Mouse (Mus musculus): ENCODE results near the gene Gnat1. TPM values are rescaled to one million over a fixed set of nuclear protein-coding genes. Genes with fewer than 3 reads are reported as not detected.
A peak's percentile ranks its signal among the peaks of the same experiment; 100 is the strongest.

Gene Gnat1
- polyA plus RNA-seq, 1 experiment from 2014 or later: 1.3 TPM

- no peak overlapping the region for H3K4me3 ChIP-seq (ENCODE audit: low read length)
- WGBS: 21% methylated on average over 4 of the region's 4 CpGs
- no peaks in the 10 kb centered on the region for H3K27me3 ChIP-seq (replicated peaks; ENCODE audit: control insufficient read depth, insufficient read depth, low read length)
- no peaks in the 10 kb centered on the region for H3K36me3 ChIP-seq (ENCODE audit: control insufficient read depth, insufficient read depth, low read length)
- H3K4me2 ChIP-seq (ENCODE audit: low read length): peak overlapping the region; percentile 46
- peak overlapping the region; percentile 52 for H3K9ac ChIP-seq (ENCODE audit: low read depth, low read length)
- ATAC-seq: no peak
- H3K9me3 ChIP-seq (ENCODE audit: control insufficient read depth, low read length): no peaks in the 10 kb centered on the region
- H3K4me1 ChIP-seq (ENCODE audit: control insufficient read depth, insufficient read depth, low read depth, low read length): peaks cover 80% of the 10 kb centered on the region
- H3K27ac ChIP-seq (ENCODE audit: low read depth, low read length): peak overlapping the region; percentile 90
Measured at GRCm38 (mm10) chr9:107629411-107629730, 50.1 kb downstream of the Gnat1 start.

GRCm38 (mm10) chr9:107628721-107629410, 50.6 kb downstream of the Gnat1 start:
- Histone ChIP-seq H3K4me2 (ENCODE audit: low read length) (peak overlapping the region; percentile 46), H3K9me3 (ENCODE audit: control insufficient read depth, low read length) (no peaks in the 10 kb centered on the region), H3K27ac (ENCODE audit: low read depth, low read length) (peak overlapping the region; percentile 90), H3K4me1 (ENCODE audit: control insufficient read depth, insufficient read depth, low read depth, low read length) (peaks cover 75% of the 10 kb centered on the region), H3K9ac (ENCODE audit: low read depth, low read length) (peak overlapping the region; percentile 52), H3K4me3 (ENCODE audit: low read length) (no peak overlapping the region), H3K27me3 (replicated peaks; ENCODE audit: control insufficient read depth, insufficient read depth, low read length) (no peaks in the 10 kb centered on the region), H3K36me3 (ENCODE audit: control insufficient read depth, insufficient read depth, low read length) (no peaks in the 10 kb centered on the region)
- WGBS: 32% methylated on average over 14 of the region's 15 CpGs
- no peak for ATAC-seq

GRCm38 (mm10) chr9:107627387-107628255, 51.9 kb downstream of the Gnat1 start:
- Histone ChIP-seq H3K4me2 (ENCODE audit: low read length) (peak overlapping the region; percentile 38), H3K27me3 (replicated peaks; ENCODE audit: control insufficient read depth, insufficient read depth, low read length) (no peaks in the 10 kb centered on the region), H3K36me3 (ENCODE audit: control insufficient read depth, insufficient read depth, low read length) (no peaks in the 10 kb centered on the region), H3K4me3 (ENCODE audit: low read length) (no peak overlapping the region), H3K4me1 (ENCODE audit: control insufficient read depth, insufficient read depth, low read depth, low read length) (peaks cover 73% of the 10 kb centered on the region), H3K27ac (ENCODE audit: low read depth, low read length) (peak overlapping the region; percentile 90), H3K9me3 (ENCODE audit: control insufficient read depth, low read length) (no peaks in the 10 kb centered on the region), H3K9ac (ENCODE audit: low read depth, low read length) (peak overlapping the region; percentile 58)
- WGBS: 12% methylated on average over 20 of the region's 20 CpGs
- no peak for ATAC-seq

- Histone ChIP-seq H3K27me3 (replicated peaks; ENCODE audit: control insufficient read depth, insufficient read depth, low read length) (no peaks in the 10 kb centered on the region), H3K4me2 (ENCODE audit: low read length) (peak overlapping the region; percentile 38), H3K9me3 (ENCODE audit: control insufficient read depth, low read length) (no peaks in the 10 kb centered on the region), H3K9ac (ENCODE audit: low read depth, low read length) (peak overlapping the region; percentile 58), H3K4me1 (ENCODE audit: control insufficient read depth, insufficient read depth, low read depth, low read length) (peaks cover 65% of the 10 kb centered on the region), H3K27ac (ENCODE audit: low read depth, low read length) (peak overlapping the region; percentile 90), H3K36me3 (ENCODE audit: control insufficient read depth, insufficient read depth, low read length) (0 out of 2 replicates have a peak, but pooled peaks cover 3% of the 10 kb centered on the region), H3K4me3 (ENCODE audit: low read length) (no peak overlapping the region)
- 0% methylated on average over 2 of the region's 2 CpGs for WGBS
- peak; percentile 22 for ATAC-seq
Measured at GRCm38 (mm10) chr9:107626844-107627277, 52.7 kb downstream of the Gnat1 start.

GRCm38 (mm10) chr9:107626158-107626843, 53.2 kb downstream of the Gnat1 start:
- Histone ChIP-seq H3K9ac (ENCODE audit: low read depth, low read length) (peak overlapping the region; percentile 58), H3K4me2 (ENCODE audit: low read length) (peak overlapping the region; percentile 38), H3K27me3 (replicated peaks; ENCODE audit: control insufficient read depth, insufficient read depth, low read length) (no peaks in the 10 kb centered on the region), H3K4me3 (ENCODE audit: low read length) (no peak overlapping the region), H3K4me1 (ENCODE audit: control insufficient read depth, insufficient read depth, low read depth, low read length) (peaks cover 60% of the 10 kb centered on the region), H3K27ac (ENCODE audit: low read depth, low read length) (peak overlapping the region; percentile 90), H3K9me3 (ENCODE audit: control insufficient read depth, low read length) (no peaks in the 10 kb centered on the region), H3K36me3 (ENCODE audit: control insufficient read depth, insufficient read depth, low read length) (0 out of 2 replicates have a peak, but pooled peaks cover 3% of the 10 kb centered on the region)
- 22% methylated on average over 11 of the region's 15 CpGs for WGBS
- ATAC-seq: peak; percentile 34

- Histone ChIP-seq H3K9ac (ENCODE audit: low read depth, low read length) (no peak overlapping the region), H3K27ac (ENCODE audit: low read depth, low read length) (peak overlapping the region; percentile 90), H3K9me3 (ENCODE audit: control insufficient read depth, low read length) (no peaks in the 10 kb centered on the region), H3K36me3 (ENCODE audit: control insufficient read depth, insufficient read depth, low read length) (0 out of 2 replicates have a peak, but pooled peaks cover 3% of the 10 kb centered on the region), H3K4me1 (ENCODE audit: control insufficient read depth, insufficient read depth, low read depth, low read length) (peaks cover 52% of the 10 kb centered on the region), H3K27me3 (replicated peaks; ENCODE audit: control insufficient read depth, insufficient read depth, low read length) (no peaks in the 10 kb centered on the region), H3K4me2 (ENCODE audit: low read length) (no peak overlapping the region), H3K4me3 (ENCODE audit: low read length) (no peak overlapping the region)
- no peak for ATAC-seq
- 85% methylated on average over 12 of the region's 12 CpGs for WGBS
Measured at GRCm38 (mm10) chr9:107625351-107626128, 54.0 kb downstream of the Gnat1 start.

GRCm38 (mm10) chr9:107624951-107625350, 54.6 kb downstream of the Gnat1 start:
- H3K4me2 ChIP-seq (ENCODE audit: low read length): no peak overlapping the region
- H3K27me3 ChIP-seq (replicated peaks; ENCODE audit: control insufficient read depth, insufficient read depth, low read length): no peaks in the 10 kb centered on the region
- no peaks in the 10 kb centered on the region for H3K9me3 ChIP-seq (ENCODE audit: control insufficient read depth, low read length)
- peaks cover 4% of the 10 kb centered on the region; the same call in 1 of the 2 replicates for H3K36me3 ChIP-seq (ENCODE audit: control insufficient read depth, insufficient read depth, low read length)
- H3K4me1 ChIP-seq (ENCODE audit: control insufficient read depth, insufficient read depth, low read depth, low read length): peaks cover 46% of the 10 kb centered on the region
- ATAC-seq: no peak
- WGBS: 70% methylated on average over 3 of the region's 3 CpGs
- H3K9ac ChIP-seq (ENCODE audit: low read depth, low read length): no peak overlapping the region
- H3K4me3 ChIP-seq (ENCODE audit: low read length): no peak overlapping the region
- H3K27ac ChIP-seq (ENCODE audit: low read depth, low read length): 0 out of 2 replicates have a peak overlapping the region, but pooled peaks have one; percentile 25

- Histone ChIP-seq H3K27ac (ENCODE audit: low read depth, low read length) (0 out of 2 replicates have a peak overlapping the region, but pooled peaks have one; percentile 0), H3K9me3 (ENCODE audit: control insufficient read depth, low read length) (no peaks in the 10 kb centered on the region), H3K27me3 (replicated peaks; ENCODE audit: control insufficient read depth, insufficient read depth, low read length) (no peaks in the 10 kb centered on the region), H3K4me1 (ENCODE audit: control insufficient read depth, insufficient read depth, low read depth, low read length) (peaks cover 42% of the 10 kb centered on the region), H3K4me3 (ENCODE audit: low read length) (no peak overlapping the region), H3K4me2 (ENCODE audit: low read length) (no peak overlapping the region), H3K9ac (ENCODE audit: low read depth, low read length) (no peak overlapping the region), H3K36me3 (ENCODE audit: control insufficient read depth, insufficient read depth, low read length) (peaks cover 8% of the 10 kb centered on the region; the same call in 1 of the 2 replicates)
- ATAC-seq: no peak
- 60% methylated on average over 5 of the region's 5 CpGs for WGBS
Measured at GRCm38 (mm10) chr9:107624539-107624938, 55.0 kb downstream of the Gnat1 start.
